Mouse (Mus musculus): ENCODE data around the gene Tmem181a.
"Not testable (repeated sequence)": the region's sequence is repeated elsewhere in the genome, so short reads cannot be mapped to it uniquely, and the experiment has no call there.

The Tmem181a gene

DNA sequence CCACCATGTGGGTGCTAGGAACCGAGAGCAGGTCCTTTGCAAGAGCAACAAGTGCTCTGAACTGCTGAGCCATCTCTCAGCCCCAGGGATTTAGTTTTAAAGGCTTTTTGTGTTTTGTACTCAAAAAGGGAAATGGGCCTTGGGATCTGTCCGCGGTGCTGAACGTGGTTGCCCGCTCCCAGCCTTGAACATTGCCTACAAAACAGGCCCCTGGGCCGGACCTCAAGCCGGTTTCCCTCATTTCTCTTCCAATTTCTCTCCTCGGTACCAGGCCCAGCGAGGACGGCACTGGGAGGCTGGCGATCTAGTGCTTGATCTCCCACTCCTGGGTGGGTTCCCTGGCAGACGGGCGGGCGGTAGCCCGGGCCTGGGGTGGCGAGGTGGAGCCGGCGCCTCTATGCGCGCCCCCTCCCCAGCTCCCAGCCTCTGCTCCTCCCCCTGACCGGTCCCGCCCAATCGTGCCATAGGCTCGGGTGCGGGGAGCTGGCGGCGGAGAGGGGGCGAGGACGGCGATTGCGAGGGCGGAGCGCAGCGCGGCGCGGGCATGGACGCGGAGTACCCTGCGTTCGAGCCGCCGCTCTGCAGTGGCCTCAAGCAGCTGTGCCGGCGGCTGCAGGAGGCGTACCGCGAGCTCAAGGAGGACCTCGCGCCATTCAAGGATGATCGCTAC, at the start of gene Tmem181a:
TSS of gene Tmem181a (plus strand) at position 461 of the 670 bp plus-strand sequence.
- DNase-seq (ENCODE audit: inconsistent ontology term): not testable (repeated sequence)

DNA sequence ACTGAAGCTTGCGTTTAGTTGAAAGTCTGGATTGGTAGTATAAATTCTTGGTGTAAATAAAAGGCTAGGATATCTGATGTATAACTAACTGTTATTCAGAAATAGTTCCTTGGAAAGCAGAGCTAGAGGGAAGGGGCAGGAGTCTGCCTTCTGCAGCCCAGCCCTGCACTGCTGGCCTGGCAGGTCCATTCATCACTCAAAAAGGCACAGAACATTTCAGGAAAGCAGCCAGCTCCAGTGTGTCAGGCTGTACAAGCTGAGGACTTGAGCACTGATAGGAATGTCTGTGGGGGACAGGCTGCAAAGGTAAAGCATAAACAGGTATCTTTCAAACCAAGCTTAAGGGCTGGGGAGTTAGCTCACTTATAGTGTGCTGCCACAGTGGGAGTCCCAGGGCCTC, 44.9 kb upstream of the Tmem181a start:
- DNase-seq (ENCODE audit: inconsistent ontology term): no peak

DNA sequence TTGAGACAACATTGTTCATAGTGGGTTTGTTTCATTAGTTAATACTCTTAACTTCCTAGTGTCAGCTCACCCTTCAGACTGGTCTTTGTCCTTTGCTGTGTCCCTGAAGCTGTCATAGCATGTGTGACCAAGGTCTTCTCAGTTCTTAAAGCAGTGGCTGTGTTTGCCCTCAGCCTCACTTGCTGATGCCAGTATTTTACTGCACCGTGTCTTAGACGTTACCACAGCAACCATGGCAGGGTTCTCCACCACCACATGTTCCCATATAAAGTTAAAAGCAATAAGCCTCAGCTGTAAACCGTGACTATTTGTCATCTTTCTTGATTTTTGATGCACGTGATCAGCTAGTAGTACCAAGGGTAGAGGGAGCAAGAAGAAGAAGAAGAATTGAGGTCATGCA, 41.0 kb upstream of the Tmem181a start:
- DNase-seq (ENCODE audit: inconsistent ontology term): no peak

DNA sequence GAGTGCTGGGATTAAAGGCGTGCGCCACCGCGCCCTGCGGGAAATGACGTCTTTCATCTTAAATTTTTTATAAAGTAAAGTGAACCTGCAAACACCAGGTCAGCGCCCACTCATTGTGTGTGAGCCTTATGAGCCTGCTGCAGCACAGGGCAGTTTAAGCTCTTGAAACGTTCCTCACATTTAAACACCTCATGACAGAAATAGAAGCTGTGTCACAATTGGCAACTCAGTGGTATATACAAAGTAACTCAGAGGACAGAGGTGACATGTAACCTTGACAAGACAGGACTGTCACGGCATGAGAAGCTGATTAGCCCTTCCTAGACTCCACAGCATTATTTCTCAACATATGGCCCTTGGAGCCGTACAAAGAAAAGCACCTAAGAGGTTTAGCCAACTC, 40.1 kb upstream of the Tmem181a start:
- DNase-seq (ENCODE audit: inconsistent ontology term): no peak

DNA sequence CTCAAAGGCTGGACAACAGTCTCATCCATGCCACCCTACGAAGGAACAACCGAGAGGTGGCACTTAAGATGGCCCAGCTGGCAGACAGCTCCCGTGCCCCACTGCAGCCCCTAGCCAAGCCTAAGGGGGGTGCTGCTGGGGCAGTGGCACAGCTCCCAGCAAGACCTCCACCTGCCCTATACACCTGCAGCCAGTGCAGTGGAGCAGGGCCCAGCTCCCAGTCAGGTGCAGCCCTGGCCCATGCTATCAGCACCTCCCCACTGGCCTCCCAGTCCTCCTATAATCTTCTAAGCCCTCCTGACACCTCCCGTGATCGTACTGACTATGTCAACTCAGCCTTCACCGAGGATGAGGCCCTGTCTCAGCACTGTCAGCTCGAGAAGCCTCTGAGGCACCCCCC, 24.0 kb upstream of the Tmem181a start:
- not testable (repeated sequence) for DNase-seq (ENCODE audit: inconsistent ontology term)

DNA sequence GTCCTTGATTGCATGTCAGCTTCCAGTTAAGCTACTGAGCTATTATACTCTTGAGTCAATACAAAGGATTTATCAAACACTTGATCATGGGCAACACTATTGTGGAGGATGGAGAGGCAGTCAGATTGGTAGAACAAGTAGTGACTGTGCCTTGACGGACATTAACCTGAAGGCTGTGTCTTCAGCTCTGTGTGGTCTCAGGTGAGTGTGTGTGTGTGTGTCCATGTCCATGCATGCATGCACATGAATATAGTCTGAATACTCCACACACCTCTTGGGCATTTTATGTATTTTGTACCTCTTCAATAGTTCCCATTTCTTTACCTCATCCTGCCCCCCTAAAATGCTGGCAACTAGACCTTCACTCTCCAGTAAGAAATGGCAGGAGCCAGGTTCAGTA, 5.4 kb upstream of the Tmem181a start:
- not testable (repeated sequence) for DNase-seq (ENCODE audit: inconsistent ontology term)

DNA sequence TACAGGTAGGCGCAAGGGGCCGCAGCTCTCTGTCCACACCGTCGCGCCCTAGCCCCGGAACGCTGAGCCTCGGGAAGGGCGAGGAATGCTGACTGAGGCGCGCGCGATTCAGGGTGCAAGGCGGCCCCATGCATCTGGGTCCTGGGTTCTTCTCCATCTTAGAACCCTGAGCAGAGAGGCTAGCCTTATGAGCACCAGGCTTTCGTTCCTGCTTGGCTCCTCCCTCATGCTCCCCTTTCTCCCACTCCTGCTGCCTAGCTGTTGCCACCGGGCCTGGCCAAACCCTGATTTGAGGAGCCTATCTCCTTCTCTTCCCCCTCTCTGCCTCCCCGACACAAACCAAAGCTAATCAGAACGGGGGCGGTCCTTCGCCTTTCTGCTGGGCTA, 403 bp downstream of the Tmem181a start:
- DNase-seq (ENCODE audit: inconsistent ontology term): not testable (repeated sequence)

DNA sequence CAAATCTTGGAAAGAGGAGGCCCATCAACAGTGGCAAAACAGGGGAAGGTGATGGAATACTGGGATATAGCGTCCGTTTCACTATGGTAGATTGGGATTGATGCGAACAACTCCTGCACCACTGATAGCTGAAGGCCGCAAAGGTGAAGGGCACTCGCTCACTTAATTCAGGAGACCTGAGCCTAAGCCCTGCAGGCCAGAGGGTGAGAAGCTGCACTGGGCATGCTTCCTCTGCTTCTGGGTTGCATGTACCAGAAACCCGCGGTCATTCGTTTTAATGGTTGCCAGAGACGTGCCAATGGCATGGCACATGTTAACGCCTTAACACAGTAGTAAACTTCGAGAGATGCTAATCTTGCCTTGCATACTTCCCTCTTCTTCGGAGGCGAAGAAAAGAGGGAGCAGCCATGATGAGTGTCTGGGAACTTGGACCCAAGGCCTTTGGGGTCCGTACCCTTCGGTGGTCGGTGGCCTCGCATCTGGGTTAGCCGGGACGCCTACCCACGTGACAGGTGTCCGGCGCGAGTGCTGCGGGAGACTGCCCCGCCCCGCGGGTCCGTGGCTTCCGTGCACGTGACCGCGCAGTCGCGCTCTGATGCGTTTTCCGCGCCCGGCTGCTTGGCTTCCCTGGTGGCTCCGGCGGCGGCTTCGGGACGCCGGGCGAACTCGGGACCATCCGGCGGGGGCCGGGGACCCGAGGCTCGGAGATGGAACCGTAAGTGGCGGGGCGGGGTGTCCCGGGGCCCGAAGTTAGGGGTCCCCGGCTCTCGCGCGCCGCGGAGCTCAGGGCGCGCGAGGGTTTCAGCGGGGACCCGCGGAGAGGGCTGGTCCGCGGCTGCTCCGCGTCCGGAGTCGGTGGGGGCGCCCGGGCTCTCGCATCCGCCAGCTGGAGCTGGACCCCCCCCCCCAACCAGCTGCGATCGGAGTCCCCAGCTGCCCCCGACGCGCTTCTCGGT, 13.5 kb downstream of the Tmem181a start:
- DNase-seq (ENCODE audit: inconsistent ontology term): peak; percentile 31

DNA sequence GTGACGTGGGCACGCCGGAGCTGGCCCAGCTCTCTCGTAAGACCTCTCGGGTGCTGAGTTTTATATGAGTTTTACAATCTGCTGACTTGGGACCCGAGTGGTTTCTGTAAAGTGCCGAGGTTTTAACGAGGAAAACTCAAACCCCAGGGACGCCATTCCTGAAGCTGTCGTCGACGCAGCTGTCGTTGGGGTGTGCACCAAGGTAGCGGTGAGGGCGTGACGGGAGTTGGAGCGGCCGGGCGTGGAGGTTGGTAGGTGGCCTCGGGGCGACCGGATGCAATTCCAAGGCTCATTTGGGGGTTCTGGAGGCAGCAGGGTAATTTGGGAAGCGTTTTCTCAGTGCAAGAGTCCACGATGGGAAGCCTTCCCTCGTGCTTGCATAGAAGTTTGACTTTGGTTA, 14.2 kb downstream of the Tmem181a start:
- DNase-seq (ENCODE audit: inconsistent ontology term): peak; percentile 33

DNA sequence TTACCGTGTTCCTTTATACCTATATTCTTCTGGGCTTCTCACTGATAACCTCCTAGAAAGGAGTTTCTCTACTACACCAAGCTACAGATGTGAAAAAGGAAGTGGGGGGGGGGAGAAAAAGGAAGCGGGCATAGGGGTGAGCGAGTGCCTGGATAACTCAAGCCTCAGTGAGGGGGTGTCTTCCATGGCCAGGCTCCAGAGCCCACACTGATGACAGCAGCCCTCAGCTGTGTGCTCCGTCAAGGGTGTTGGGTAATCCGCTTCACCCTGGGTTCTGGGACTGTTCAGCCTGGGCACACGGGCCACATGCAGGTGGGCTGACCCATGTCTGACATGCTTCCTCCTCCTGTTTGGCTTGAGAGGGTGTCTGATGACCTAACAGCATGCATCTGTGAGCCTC, 15.3 kb downstream of the Tmem181a start:
- not testable (repeated sequence) for DNase-seq (ENCODE audit: inconsistent ontology term)

DNA sequence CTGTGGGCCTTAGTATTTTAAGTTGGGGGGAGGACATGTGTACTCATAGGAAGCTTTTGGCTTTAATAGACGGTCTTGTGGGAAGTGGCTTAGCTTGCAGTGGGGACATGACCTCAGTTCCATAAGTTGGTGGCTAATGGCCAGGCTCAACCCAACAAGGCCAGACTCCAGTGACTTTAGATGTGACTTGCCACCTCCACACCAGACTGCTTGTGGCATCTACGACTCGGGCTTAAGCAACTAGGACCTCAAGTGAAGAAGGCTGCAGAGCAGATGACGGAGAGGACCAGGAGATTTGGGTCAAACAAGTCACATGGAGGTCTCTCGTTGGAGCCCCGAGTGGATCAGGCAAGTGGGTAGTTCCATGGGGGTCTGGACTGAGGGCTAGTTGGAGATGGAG, 18.0 kb downstream of the Tmem181a start:
- DNase-seq (ENCODE audit: inconsistent ontology term): not testable (repeated sequence)

DNA sequence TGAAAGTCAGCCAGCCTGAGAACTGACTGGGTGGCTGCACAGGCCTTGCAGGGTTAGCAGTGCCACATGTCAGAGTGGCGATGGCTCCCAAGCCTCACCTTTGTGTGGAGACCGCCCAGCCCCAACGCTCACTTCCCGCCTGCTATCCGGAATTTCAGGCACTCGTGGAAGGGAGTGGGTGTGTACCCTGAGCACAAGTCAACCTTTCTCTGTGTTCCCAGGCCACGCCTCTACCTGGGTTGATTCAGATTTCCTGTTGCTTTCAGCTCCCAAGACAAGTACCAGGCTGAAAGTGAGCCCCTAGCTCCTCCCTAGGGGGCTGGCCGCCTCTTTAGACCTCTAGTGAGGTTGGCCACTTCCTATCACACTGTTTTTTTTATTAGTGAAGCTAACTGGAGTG, 22.5 kb downstream of the Tmem181a start:
- DNase-seq (ENCODE audit: inconsistent ontology term): not testable (repeated sequence)

DNA sequence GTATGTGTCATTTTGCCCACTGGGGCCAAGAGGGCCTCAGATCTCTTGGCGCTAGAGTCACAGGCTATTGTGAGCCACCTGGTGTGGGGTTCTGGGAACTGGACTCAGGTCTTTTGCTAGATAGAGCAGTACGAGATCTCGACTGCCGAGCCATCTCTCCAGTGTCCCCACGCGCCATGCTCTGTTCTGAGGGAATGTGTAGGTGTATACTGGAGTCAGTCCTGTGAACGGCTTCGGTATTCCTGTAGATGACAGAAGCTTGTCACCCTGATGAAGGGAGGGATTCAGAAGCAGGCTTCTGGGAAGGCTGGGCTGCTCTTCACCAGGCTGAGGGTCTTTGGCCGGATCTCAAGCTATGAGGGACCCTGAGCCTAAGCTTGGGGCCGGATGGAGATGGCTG, 23.1 kb downstream of the Tmem181a start:
- not testable (repeated sequence) for DNase-seq (ENCODE audit: inconsistent ontology term)

DNA sequence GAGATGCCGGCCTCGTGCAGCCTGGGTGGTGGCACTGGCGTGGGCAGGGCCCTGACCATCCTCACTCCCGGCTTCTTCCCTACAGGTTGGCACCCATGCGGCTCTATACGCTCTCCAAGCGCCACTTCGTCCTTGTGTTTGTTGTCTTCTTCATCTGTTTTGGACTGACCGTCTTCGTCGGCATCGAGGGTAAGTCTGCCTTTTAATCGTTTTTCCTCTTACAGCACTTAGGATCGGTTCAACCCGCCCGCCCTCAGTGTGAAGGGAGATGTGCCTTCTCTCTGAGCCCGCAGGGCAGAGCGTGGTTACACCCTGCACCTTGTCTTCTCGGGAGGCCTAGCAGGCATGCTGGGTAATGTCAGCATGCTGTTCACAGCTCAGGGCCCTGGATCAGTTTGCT, 23.9 kb downstream of the Tmem181a start:
- DNase-seq (ENCODE audit: inconsistent ontology term): not testable (repeated sequence)

DNA sequence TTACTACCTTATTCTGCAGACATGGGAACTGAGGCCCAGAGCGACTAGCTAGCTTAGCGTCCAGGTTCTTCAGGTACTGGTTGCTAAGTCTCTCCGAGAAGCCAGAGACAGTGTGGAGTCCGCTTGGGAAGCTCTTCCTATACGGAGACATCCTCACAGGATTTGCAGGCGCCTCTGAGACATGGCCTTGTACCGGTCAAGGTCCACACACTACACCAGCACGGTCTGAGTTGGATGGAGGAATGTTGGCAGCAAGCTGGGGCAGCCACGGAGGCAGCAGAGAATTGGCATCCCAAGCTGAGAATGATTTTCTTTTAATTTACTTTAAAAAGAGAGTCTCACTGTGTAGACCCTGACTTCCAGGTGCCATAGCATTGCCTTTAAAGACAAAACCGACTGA, 26.5 kb downstream of the Tmem181a start:
- DNase-seq (ENCODE audit: inconsistent ontology term): not testable (repeated sequence)

DNA sequence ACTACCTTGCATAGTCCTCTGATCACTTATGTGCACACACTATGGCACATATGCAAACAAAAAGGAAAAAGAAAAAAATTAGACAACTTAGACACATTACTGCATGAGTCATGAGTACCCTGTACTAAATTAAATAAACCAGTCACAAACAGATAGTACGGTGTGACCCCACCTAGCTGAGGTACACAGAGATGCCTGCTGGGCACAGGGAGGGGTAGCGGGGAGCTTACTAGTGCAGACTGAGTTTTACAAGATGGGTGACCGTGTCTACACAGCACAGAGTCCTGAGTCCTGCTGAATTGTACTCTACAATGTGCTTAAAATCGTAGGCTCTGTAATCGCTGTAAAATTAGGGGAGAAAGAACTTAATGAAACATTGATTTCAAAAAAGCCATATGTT, 29.5 kb downstream of the Tmem181a start:
- not testable (repeated sequence) for DNase-seq (ENCODE audit: inconsistent ontology term)

DNA sequence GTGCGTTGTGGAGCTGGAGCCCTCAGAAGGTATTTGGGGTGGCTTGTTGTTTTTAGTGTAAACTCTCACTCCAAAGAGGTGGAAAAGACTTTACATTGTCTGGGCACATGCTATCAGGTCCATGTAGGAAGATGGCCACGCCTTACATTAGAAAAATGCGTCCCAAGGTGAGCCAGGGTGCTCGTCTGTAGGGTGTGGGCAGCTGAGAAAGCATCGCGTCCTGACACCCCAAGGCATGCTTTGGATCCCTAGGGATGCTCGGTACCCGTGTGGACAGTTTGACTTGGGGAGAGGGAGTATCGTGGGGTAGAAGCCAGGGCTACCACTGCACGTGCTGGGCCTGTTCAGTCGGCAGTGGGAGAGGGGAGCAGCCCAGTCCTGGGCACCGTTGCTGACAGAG, 32.4 kb downstream of the Tmem181a start:
- DNase-seq (ENCODE audit: inconsistent ontology term): not testable (repeated sequence)

DNA sequence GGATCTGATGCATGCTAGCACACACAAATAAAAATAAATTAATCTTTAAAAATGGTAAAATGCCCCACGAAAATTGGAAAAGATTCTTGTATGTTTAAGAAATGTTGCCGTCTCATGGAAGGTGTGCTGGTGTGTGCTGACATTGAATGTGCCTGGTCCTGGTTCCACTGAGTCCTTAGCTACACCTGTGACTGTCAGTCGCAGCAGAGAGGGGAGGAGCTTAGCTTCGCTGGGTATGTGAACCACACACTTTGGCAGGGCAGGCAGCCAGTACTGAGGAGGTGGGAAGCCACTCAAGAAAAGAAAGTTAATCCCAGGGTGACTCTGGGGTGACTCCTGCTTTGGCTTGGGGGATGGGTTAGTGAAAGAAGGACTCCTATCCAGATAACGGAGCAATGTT, 37.2 kb downstream of the Tmem181a start:
- DNase-seq (ENCODE audit: inconsistent ontology term): not testable (repeated sequence)

DNA sequence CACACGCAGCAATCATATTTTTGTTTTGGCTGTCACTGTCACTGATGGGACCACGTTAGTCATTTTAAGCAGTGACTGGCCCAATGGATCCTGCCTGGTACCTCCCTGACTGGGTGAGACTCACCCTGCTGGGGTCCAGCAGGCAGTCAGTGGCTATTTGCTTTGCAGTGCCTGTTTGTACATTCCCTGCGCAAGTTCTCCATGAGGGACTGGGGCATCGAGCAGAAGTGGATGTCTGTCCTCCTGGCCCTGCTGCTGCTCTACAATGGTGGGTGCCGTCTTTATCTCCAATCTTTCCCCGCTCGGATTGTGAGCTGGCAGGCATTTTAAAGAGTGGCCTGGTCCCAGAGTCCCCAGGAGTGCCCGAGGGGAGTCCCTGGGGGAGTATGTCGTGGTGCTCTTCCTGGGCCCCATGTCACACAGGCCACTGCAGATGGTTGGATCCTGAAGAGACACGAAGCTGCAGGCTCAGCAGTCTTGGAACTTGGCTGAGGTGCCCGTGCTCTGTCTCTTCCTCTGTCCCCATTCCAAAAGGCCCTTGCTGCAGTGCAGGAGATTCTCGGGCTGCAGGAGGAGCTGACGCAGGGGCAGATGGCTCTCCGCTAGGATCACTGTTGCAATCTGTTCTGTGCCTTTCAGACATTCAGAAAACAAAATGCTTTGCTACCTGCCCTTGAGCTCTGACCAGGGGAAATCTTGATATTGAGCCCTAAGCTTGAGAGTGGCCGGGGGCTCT, 40.6 kb downstream of the Tmem181a start:
- DNase-seq (ENCODE audit: inconsistent ontology term): not testable (repeated sequence)

DNA sequence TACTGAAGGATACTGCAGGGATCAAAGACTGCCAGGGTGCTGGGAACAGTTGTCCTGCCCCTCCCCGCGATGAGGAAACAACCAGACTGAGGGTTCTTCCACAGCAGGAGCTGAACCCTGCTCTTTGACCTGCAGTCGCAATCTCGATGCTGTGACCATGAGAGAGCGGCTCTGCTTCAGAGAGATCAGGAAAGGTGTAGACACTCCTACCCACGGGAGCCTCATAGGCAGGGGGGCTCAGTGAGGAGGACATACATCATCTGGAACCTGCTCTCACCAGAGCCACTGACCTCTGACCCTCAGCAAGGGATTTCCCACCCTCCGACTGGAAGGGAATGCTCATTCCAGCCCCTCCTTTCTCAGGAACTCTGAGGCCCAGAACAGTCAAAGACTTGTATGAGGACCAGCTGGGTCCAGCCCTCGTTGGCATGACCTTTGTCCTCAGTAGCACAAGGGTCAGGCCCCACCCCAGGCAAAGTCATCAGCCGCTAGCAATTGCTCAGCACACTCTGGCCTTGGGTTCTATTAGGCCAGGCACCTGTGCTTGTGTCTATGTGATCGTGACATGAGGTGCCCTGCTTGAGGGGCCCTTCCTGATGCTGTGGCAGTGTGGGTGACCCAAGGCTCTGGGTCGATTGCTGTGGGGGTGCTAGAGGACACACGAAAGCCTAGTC, 43.7 kb downstream of the Tmem181a start:
- DNase-seq (ENCODE audit: inconsistent ontology term): not testable (repeated sequence)

DNA sequence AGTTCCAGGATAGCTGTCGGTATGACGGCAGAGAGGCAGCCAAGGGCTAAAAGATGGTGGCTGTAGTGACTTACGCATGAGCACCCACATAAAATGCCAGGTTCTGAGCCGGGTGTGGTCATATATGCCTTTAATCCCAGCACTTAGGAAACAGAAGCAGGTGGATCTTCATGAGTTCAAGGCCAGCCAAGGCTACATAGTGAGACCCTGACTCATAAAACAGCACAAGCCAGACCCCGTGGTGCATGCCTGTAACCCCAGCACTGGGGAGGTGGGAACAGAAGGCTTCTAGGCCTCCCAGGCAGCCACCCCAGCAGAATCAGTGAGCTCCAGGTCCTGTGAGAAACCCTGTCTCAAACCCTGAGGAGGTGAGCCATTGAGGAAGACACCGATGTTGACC, 48.2 kb downstream of the Tmem181a start:
- not testable (repeated sequence) for DNase-seq (ENCODE audit: inconsistent ontology term)
